Mouse (Mus musculus) E14TG2a.4 (cell line): ENCODE results near the gene Chd3.

Source experiments
- CTCF ChIP-seq: conservative IDR thresholded peaks from 2 replicates; pipeline ENCODE4 v1.5.1; 2014; ENCODE audit warnings: low read length
- POU5F1 ChIP-seq: IDR thresholded peaks from 2 replicates; pipeline ENCODE4 v1.6.1; 2014; ENCODE audit warnings: low read length, borderline replicate concordance

DNA sequence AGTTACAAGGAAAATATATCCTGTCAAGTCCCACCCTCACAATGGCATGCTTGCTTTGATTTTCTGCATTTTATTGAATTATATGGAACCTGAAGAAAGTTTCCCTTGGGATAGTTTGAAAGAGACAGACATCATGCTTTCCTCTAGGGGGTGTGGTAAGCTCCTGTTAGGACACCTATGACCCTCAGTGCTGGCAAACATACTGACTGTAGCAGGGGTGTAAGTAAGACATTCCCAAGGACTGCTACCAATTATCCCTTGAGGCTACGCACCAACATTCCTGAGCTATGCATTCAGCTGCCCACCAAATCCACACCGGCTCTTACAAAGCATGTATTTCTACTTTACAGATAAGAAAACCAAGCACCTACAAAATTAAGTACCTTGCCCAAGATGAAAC, 6.7 kb downstream of the Chd3 start:
- TF ChIP-seq CTCF (no peak), POU5F1 (no peak)
